Mouse (Mus musculus): ENCODE measurements at regions not wholly inside any gene's neighbourhood (a gene's known extent, or its start where the extent isn't known, plus 50 kb on each side); places are given as distances from the start of the nearest gene placed in this dataset.

- Histone ChIP-seq H3K36me3 (ENCODE audit: control insufficient read depth) (no peaks in the 10 kb centered on the region), H3K27me3 (ENCODE audit: control insufficient read depth) (no peaks in the 10 kb centered on the region), H3K9me3 (ENCODE audit: control insufficient read depth, low read length) (no peaks in the 10 kb centered on the region), H3K4me1 (ENCODE audit: control insufficient read depth) (no peaks in the 10 kb centered on the region), H3K4me3 (replicated peaks) (no peak overlapping the region)
- TF ChIP-seq GATA1 (IDR thresholded peaks at IDR 0.05; ENCODE audit: low read length) (no peak), TAL1 (IDR thresholded peaks at IDR 0.05; ENCODE audit: low read length) (no peak)
Observed at GRCm38 (mm10) chr9:41849628-41850326, 274.3 kb downstream of the Sorl1 start.

DNA sequence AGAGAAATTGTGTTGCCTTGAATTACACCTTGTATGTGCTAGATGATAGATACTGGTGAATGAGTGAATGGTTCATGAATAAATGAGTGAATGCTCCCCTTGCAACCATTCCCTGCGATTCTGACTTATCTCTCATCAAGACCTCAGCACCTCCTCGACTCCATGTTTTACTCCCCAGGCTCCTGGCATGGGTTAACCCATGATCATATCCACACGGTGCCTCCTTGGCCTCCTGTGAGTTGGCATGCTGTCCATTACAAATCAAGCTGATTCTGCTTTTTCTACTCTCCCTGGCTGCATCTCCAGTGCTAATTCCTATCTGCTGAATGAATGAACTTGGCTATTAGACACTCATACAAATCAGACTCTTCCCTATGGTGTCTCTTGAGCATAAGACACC is 279.5 kb downstream of the Sorl1 start:
- TF ChIP-seq TAL1 (IDR thresholded peaks at IDR 0.05; ENCODE audit: low read length) (no peak), GATA1 (IDR thresholded peaks at IDR 0.05; ENCODE audit: low read length) (no peak)
- no peaks in the 10 kb centered on the region for H3K4me1 ChIP-seq (ENCODE audit: control insufficient read depth)

DNA sequence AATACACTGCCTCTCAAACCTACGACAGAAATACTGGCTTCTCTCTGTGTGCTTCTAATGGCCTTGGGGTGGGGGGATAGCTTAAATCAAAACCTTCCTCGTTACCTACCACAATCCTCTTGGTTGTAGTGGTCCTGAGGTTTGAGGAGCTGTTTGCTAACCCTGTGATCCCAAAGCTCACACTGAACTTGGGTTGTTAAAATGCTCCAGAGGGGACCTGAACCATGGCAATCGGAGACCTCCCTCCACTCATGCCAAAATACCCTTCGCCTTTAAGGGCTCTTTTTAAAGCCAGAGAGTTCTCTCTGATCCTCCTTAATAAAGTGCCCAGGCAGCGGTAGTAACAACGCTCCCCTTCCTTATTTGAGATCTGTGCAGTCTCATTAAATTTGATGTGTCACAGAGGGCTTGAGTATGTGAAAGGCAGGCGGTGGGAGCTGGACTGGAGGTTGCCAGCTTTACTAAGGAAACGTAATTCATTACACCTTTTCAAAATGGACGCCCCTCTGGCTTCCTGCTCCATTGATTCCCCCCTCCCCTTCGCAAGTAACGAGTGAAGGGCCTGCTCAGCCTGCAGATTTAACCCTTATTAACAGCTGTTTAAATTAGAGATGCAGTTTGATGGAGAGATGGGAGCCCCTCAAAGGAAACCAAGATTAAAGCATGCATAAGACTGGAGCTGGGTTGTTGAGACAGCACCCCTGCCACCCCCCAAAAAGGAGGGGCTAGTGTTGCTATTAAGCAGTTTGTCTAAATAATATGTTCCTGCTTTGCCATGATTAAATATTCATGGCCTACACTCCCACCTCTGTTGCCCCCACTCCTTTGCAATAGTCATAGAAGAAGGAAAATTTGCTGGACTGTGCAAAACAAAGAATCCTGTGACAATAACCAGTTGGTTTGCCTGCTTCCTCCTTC is 289.4 kb downstream of the Sorl1 start:
- TF ChIP-seq TAL1 (IDR thresholded peaks at IDR 0.05; ENCODE audit: low read length) (no peak), GATA1 (IDR thresholded peaks at IDR 0.05; ENCODE audit: low read length) (no peak)
- peaks cover 2% of the 10 kb centered on the region; the same call in 1 of the 2 replicates for H3K9me3 ChIP-seq (ENCODE audit: control insufficient read depth, low read length)
- no peaks in the 10 kb centered on the region for H3K27me3 ChIP-seq (ENCODE audit: control insufficient read depth)
- no peaks in the 10 kb centered on the region for H3K4me1 ChIP-seq (ENCODE audit: control insufficient read depth)
- H3K4me3 ChIP-seq (replicated peaks), result no peak overlapping the region
- no peaks in the 10 kb centered on the region for H3K36me3 ChIP-seq (ENCODE audit: control insufficient read depth)

More for the DNA sequence above, 279.5 kb downstream of the Sorl1 start:
- H3K4me3 ChIP-seq (replicated peaks), result no peak overlapping the region
- no peaks in the 10 kb centered on the region for H3K9me3 ChIP-seq (ENCODE audit: control insufficient read depth, low read length)
- H3K27me3 ChIP-seq (ENCODE audit: control insufficient read depth), result no peaks in the 10 kb centered on the region
- no peaks in the 10 kb centered on the region for H3K36me3 ChIP-seq (ENCODE audit: control insufficient read depth)

- Histone ChIP-seq H3K9me3 (ENCODE audit: control insufficient read depth, low read length) (peaks cover 2% of the 10 kb centered on the region; the same call in 1 of the 2 replicates), H3K36me3 (ENCODE audit: control insufficient read depth) (no peaks in the 10 kb centered on the region), H3K4me3 (replicated peaks) (no peak overlapping the region), H3K4me1 (ENCODE audit: control insufficient read depth) (no peaks in the 10 kb centered on the region), H3K27me3 (ENCODE audit: control insufficient read depth) (no peaks in the 10 kb centered on the region)
- TF ChIP-seq GATA1 (IDR thresholded peaks at IDR 0.05; ENCODE audit: low read length) (no peak), TAL1 (IDR thresholded peaks at IDR 0.05; ENCODE audit: low read length) (no peak)
Observed at GRCm38 (mm10) chr9:41833408-41833807, 290.7 kb downstream of the Sorl1 start.

GRCm38 (mm10) chr9:41827356-41827755 is 296.7 kb downstream of the Sorl1 start:
- H3K36me3 ChIP-seq (ENCODE audit: control insufficient read depth), result no peaks in the 10 kb centered on the region
- TF ChIP-seq TAL1 (IDR thresholded peaks at IDR 0.05; ENCODE audit: low read length) (no peak), GATA1 (IDR thresholded peaks at IDR 0.05; ENCODE audit: low read length) (no peak)
- H3K27me3 ChIP-seq (ENCODE audit: control insufficient read depth), result no peaks in the 10 kb centered on the region
- H3K4me1 ChIP-seq (ENCODE audit: control insufficient read depth), result no peaks in the 10 kb centered on the region
- no peak overlapping the region for H3K4me3 ChIP-seq (replicated peaks)
- H3K9me3 ChIP-seq (ENCODE audit: control insufficient read depth, low read length), result no peaks in the 10 kb centered on the region; the same call in 1 of the 2 replicates

- H3K36me3 ChIP-seq (ENCODE audit: control insufficient read depth), result no peaks in the 10 kb centered on the region
- peaks cover 4% of the 10 kb centered on the region; the same call in 1 of the 2 replicates for H3K9me3 ChIP-seq (ENCODE audit: control insufficient read depth, low read length)
- H3K27me3 ChIP-seq (ENCODE audit: control insufficient read depth), result no peaks in the 10 kb centered on the region
- TF ChIP-seq TAL1 (IDR thresholded peaks at IDR 0.05; ENCODE audit: low read length), result no peak
- TF ChIP-seq GATA1 (IDR thresholded peaks at IDR 0.05; ENCODE audit: low read length), result no peak
- H3K4me1 ChIP-seq (ENCODE audit: control insufficient read depth), result no peaks in the 10 kb centered on the region
- no peak overlapping the region for H3K4me3 ChIP-seq (replicated peaks)
Observed at GRCm38 (mm10) chr9:41821401-41821800, 302.7 kb downstream of the Sorl1 start.

- no peaks in the 10 kb centered on the region for H3K36me3 ChIP-seq (ENCODE audit: control insufficient read depth)
- TF ChIP-seq GATA1 (IDR thresholded peaks at IDR 0.05; ENCODE audit: low read length) (no peak), TAL1 (IDR thresholded peaks at IDR 0.05; ENCODE audit: low read length) (no peak)
- no peak overlapping the region for H3K4me3 ChIP-seq (replicated peaks)
- H3K4me1 ChIP-seq (ENCODE audit: control insufficient read depth), result no peaks in the 10 kb centered on the region
- H3K27me3 ChIP-seq (ENCODE audit: control insufficient read depth), result no peaks in the 10 kb centered on the region
- H3K9me3 ChIP-seq (ENCODE audit: control insufficient read depth, low read length), result peaks cover 9% of the 10 kb centered on the region
Observed at GRCm38 (mm10) chr9:41817740-41818461, 306.2 kb downstream of the Sorl1 start.

DNA sequence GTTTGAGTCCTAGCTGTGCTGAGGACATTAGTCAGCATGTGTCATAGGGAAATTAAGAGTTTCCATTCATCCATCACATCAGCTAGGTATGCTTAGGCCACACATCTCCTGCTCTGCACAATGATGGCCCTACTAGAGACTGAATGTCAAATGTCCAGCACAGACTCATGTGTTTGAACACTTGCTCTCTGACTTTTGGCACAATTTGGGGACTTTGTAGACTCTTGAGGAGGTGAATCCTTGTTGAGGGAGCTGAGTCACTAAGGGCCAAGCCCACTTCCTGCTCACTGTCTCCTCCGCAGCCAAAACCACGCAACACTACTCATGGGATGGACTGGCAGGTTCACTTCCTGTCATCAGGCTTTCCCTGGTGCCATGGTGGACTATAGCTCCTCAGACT is 308.2 kb downstream of the Sorl1 start:
- no peak overlapping the region for H3K4me3 ChIP-seq (replicated peaks)
- H3K36me3 ChIP-seq (ENCODE audit: control insufficient read depth), result no peaks in the 10 kb centered on the region
- TF ChIP-seq TAL1 (IDR thresholded peaks at IDR 0.05; ENCODE audit: low read length), result no peak
- no peak for TF ChIP-seq GATA1 (IDR thresholded peaks at IDR 0.05; ENCODE audit: low read length)
- H3K27me3 ChIP-seq (ENCODE audit: control insufficient read depth), result no peaks in the 10 kb centered on the region
- peaks cover 9% of the 10 kb centered on the region for H3K9me3 ChIP-seq (ENCODE audit: control insufficient read depth, low read length)
- H3K4me1 ChIP-seq (ENCODE audit: control insufficient read depth), result no peaks in the 10 kb centered on the region
